Mouse (Mus musculus): ENCODE data around the gene Podxl.

Gene Podxl

DNA sequence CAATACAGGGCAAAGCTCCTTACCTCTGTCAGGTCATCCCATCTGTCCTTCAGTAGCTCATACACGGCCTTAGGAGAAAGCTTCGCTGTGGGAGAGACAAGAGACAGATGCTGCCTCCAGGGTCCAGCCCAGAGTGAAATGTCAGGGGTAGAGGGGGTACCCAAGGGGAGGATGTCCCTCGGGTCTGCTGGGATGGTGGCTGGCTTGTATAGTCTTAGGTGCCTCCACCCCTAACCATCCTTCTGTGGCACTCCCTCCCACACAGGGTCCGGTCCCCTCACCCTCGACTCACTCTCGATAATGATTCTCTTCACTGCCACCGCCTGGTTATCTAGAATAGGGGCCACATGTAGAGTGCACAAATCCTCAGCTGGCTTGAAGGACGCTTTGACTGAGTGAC lies 39.1 kb downstream of the Podxl start:
- DNase-seq (ENCODE audit: extremely low spot score, low read depth, low spot score), result no peak

DNA sequence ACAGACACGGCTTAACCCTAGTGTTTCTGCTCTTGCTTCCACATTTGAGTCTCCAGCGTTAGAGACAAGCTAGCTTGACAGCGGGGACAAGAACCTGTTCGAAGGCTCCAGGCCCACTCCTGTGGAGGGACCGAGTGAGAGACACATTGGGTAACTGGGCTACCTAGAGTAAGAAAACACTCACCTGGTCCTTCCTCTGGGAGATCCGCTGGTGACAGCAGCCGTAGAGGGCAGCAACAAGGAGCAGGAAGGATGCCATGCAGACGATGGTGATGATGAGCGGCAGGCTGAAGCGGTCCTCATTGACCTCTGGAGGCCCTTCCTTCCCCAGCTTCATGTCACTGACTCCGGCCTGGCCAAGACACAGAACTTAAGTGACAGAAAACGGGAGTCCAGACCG lies 39.7 kb downstream of the Podxl start:
- DNase-seq (ENCODE audit: extremely low spot score, low read depth, low spot score), result no peak

DNA sequence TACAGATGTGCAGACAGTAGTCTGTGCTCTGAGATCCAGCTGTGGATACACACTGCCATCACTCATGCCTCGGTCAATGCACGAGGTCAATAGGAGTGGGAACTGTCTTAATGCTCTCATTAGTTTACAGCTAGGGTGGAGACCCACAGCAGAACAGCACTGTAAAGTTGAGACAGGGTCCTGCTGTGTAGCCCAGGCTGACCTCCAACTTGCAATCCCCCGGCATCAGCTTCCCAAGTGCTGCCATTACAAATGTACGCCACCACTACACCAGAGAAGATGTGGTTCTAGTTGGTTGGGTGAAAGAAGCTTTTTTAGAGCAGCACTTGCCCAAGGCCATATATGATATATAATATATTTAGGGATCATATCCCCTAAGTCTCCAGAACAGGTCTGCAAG lies 40.1 kb downstream of the Podxl start:
- no peak for DNase-seq (ENCODE audit: extremely low spot score, low read depth, low spot score)

DNA sequence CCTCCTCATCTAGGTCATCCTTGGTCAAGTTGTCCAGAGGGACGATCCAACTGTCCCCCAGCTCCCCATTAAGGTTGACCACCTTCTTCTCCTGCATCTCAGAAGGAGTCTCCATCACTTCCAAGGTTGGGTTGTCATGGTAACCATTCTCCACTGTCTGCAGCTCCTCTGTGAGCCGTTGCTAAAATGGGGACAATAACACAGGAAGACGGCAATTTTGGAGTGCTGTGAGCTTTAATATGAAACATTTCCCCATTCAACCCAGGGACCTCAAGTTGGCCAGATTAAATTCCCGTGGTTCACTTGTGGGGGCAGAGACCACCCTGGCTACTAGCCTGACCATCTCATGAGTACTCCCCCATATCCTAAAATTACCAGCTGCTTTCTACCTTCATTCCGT lies 40.7 kb downstream of the Podxl start:
- no peak for DNase-seq (ENCODE audit: extremely low spot score, low read depth, low spot score)

DNA sequence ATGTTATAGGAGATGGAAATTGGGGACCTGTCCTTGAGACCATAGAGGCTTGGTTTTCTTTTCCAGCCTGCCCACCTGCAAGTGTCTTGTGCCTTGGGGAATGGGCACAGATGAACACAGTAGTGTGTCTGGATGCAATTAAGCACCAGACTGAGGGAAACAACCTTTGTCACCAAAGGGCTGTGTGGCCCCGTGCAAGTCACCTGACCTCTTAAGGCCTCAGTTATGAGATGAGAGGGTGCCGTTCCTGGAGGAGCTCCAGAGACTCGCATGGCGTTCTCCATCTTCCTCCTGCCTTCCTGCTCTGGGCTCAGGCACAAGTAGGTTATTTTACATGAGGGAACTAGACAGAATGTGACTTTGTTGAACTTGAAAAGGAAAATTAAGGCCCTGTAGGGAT lies 41.3 kb downstream of the Podxl start:
- DNase-seq (ENCODE audit: extremely low spot score, low read depth, low spot score), result no peak

DNA sequence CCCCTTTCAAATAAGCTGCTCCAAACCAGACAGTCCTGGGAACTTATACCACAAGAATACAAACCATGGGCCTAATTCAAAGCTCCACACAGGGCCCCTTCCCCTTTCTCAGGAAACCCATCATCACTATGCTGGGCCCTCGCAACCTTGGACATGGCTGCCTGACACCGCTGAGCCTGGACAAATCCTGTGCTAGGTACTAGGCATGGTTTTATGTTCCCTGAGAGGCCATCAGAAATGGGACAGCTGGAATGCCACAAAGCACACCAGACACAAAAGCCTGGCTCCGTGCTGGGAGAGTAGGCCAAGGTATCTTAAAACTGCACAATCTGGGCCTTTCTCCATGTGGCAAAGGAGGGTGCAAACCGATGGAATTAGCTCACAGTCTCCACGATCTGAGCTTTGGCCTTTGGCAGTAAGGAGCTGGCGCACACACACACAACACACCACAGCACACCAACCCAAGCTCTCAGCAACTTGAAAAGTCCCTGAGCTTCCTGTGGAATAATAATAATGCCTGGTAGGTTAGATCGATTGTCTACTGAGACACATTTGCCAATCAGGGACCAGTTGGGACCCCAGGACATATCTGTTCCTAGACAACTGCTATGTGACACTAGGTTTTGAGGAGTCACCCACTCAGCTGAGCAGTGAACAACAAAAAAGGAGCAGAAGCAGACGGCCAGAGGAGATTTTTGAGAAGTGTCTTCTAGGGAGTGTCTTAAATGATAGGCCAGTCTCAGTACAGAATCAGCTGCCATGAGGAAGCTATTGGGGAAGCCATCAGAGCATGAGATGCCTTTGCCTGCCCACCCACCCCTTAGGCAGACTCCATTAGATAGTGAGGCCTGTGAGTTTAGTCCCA lies 42.1 kb downstream of the Podxl start:
- no peak for DNase-seq (ENCODE audit: extremely low spot score, low read depth, low spot score)

DNA sequence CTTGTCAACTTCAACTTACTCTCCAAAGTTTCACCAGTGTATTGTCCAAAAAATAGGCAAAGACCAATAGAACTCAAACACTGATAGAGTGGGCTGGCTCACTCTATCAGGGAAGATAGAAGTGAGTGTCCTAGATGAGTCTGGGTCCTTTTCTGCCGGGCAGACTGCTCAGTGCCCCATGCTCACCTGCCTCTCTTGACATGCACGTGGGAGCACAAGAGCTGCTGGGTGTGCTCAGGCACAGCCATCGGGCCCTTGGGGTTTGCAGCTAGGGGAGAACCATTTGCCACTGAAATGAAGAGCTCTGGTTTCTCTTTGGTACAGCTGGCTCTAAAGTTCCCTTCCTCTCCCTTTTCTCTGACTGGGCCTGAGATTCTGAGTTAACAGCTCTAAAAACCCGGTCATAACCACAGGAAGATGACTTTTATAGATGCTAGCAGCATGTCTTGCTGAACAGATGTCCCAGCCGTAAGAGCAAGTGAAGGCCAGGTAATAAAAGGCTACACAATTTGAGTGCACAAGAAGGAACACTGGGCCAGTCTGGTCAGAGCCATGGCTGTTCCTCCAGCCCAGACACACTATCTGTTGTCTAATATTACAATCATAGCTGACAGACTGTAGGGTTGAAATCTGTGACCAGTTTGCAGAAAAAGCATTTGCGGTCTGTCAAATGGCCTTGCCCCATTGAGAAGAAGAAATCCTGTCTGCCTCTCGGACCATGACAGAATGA lies 43.1 kb downstream of the Podxl start:
- DNase-seq (ENCODE audit: extremely low spot score, low read depth, low spot score), result no peak

DNA sequence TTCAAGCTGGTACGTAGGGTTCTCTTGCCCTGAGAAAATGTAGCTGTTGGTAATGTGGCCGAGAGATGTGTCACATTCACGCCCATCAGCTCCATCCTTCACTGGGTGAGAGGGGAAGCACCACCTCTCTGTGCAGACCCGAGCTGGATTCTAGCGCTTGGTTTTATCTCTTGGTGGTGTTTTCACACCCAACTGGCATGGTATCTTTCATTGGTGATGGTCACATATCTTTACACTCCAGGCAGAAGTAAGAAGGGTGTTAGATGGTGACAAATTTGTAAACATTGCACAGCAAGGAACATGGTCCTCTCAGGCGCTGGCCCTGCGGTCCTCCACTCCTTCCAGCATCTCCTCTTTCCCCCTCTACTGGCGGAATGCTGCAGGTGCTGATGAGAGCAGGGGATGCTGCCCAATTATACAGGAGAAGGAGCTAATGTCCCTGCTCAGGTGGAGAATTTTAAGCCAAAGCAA lies 44.7 kb downstream of the Podxl start:
- no peak for DNase-seq (ENCODE audit: extremely low spot score, low read depth, low spot score)

DNA sequence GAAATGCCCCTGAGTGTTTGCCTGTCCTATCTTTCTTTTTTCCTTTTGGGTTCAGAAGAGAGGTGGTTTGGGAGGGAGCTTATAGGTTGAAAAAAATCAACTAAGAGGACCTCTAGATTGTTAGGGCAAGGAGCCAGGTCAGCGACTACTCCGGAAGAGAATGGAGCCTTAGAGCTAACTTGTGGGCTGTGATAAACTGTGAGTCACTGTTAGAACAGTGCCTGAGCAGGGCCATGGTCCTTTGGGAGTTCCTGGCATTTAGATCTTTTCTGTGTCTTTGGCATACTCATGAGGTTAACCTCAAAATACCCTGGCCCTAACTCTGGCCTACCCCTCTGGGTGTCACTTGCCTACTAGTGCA lies 45.5 kb downstream of the Podxl start:
- DNase-seq (ENCODE audit: extremely low spot score, low read depth, low spot score), result no peak

DNA sequence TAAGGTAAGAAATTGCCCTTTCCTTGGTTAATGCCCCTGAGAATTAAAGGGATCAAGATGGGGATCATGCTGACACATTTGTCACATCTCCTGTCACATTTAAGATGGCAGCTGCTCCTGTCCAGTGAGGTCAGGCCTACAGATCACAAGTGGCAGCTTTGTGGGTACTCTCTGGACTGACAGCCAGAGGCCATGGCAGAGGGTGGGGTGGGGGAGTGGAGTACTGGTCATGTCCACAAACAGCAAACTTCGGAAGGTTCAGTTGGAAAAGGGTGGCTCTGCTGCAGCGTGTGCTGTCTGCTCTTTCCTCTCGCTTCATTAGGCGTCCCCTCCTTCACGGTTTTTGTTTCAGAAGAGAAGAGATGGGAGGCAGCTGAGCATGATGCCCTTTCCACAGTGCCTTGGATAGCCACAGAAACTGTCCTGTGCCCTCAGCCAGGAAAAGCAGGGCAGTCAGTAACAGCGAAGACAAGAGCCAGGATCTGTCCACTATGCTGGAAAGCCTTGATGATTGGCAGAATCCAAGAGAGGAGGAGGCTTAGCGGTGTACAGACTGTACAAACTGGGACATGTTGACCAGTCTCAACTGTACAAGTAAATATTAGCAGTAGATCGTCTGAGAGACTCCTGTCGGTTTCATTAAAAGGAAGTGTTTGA lies 46.0 kb downstream of the Podxl start:
- DNase-seq (ENCODE audit: extremely low spot score, low read depth, low spot score), result no peak

DNA sequence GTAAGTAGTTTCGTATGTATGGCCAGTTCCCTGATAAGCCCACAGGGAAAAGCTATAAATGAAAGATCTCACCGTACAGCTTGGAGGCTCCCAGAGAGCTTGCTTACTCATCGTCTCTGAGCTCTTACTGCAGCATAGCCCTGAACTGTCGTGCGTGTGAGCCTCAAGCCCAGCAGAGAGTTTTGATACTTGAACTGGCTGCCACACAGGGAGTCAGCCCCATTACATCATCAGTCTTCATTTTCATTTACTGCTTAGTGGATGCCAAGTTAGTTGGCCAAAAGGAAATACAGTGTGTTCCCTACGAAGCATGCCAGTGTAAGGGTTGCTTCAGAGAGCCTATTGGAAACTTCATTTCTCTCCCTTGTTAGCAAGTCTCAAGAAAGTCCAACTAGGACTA lies 50.1 kb downstream of the Podxl start:
- no peak for DNase-seq (ENCODE audit: extremely low spot score, low read depth, low spot score)

DNA sequence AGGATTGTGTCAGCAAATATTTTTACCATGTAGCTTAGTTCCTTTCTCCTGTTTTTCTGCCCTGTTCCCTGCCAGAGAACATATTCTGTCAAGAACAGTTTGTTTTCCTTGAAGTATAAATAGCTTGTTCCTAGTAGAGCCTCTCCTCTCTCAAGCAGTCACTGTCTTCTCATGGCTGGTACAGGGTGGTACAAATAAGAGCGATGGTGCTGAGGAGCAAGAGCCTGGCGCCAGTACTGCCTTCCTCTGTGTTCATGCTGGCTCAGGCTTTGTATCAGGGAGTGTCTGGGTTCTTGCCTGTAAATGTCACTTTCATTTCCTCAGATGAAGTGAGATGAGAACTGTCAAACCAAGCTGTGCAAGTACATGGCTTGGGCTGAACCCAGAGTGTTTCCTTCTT lies 61.2 kb downstream of the Podxl start:
- DNase-seq (ENCODE audit: extremely low spot score, low read depth, low spot score), result no peak

DNA sequence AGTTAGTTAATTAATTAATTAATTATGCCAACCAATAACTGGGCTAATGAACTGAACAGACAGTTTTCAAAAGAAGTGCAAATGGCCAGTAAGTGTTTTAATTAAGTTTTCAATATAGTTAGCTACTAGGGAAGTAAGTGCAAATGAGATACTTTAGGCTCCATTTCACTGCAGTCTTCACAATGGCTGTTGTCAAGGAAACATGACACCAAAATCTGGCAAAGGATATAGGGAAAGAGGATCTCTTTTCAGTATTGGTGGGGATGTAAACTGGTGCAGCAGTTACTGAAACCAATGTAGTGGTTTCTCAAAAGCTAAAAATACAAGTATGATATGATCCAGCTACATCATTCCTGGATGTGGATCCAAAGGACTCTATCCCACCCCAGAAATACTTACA lies 63.1 kb downstream of the Podxl start:
- DNase-seq (ENCODE audit: extremely low spot score, low read depth, low spot score), result no peak

DNA sequence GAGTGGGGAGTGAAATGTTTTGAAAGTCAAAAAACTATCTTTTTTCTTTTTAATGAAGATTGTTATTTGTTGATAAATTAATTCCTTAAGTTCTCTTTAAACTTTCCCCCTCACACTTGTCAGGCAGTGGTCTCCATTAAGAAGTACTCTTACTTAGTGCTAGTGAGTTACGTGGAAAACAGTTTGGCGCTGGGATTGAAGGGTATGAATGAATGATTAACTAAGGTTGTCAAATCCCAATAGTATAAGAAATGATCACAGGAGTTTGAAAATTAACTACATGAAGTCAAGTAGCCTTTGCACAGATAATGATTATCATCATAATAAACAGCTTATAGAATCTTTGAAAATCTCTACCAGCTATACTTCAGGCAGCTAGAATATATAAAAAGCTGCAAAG lies 63.5 kb downstream of the Podxl start:
- DNase-seq (ENCODE audit: extremely low spot score, low read depth, low spot score), result no peak

DNA sequence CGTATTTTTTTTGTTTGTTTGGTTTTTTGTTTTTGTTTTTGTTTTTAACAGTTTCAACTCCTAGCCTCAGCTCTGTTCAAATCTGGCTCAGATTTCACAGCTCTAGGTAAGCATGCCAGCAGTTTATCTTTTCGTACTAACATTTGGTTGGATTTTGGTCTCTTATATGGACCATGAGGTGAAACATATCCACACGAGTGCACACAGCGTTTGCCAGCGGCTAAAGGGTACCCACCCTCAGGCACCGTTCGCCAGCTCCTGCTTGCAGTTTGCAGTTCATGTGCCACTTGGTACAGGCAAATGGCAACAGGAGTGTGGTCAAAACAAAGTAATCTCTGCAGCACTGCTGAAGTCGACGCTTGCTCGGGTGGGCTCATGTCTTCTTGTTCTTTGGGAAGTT lies 63.9 kb downstream of the Podxl start:
- no peak for DNase-seq (ENCODE audit: extremely low spot score, low read depth, low spot score)

DNA sequence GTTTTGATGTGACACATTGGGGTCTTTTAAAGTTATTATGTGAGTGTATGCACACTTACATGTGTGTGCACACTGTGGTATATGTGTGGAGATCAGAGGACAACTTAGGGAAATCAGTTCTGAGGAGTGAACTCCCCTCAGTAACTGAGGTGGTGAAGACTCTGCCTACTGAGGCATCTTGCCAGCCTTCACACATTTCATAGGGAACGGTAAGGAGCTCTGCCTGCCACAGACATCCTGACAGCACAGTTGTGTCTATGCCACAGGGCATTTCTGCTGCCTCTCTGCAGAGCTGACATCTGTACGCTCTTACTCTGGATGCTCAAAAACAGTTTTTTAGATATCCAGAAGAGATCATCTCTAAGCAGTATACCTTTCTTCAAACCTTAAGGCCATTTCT lies 67.6 kb downstream of the Podxl start:
- DNase-seq (ENCODE audit: extremely low spot score, low read depth, low spot score), result no peak

DNA sequence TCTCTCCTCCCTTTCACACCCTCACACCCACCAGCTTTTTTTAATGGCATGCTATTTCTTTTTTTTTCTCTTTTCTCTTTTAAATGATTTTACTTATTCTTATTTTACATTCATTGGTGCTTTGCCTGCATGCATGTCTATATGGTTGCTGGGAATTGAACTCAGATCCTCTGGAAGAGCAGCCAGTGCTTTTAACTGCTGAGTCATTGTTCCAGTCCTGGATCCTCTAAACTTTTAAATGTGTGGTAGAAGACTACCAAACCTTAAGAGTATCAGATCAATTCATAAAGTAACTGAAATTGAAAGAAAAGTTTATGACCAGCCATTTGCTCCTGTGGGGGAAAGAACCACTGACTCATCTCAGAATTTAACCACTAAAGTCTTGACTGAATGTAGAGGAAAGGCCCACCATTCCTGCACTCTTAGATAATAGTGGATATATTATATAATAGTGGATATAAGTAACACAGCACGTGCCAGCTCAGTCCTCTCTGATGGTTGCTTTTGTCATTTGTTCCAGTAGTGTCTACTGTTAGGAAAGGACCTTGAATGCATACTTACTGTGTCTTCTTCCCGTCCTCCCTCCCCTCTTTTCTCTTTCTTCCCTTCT lies 68.6 kb downstream of the Podxl start:
- DNase-seq (ENCODE audit: extremely low spot score, low read depth, low spot score), result no peak

DNA sequence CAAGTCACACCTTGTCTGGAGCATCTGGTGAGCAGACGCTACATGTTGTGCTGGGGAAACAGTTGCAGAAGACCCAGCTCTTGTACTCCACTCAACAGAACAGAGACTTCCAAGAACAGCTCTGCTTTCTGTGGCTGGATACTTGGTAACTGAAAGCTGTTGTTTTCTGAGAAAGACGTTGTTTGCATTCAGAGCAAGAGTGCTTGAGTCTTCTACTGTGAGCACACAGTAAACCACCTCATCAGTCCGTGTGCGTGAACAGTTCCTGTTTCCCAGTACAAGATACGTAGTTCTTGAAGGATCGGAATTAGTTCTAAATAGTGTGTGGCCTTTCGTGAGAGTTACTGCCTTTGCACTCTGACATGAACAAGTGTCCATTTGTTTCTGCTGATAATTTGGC lies 73.8 kb downstream of the Podxl start:
- no peak for DNase-seq (ENCODE audit: extremely low spot score, low read depth, low spot score)

DNA sequence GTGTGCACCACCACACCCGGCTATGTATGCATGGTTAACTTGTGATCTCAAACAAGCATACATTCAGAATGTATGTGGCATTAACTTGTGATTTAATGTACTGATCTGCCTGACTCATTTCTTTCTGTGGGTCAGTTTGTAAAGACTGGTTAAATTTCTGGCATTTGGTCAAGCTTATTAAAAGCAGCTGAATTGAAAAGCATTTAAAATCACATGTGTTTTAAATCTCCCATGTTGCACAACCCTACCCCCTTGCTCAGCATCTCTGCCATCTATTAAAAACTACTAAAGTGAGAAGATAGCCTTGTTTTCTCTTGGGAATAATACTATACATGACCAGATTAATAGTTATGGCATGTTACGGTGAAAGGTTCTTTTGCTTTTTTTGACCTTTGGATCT lies 77.2 kb downstream of the Podxl start:
- no peak for DNase-seq (ENCODE audit: extremely low spot score, low read depth, low spot score)

DNA sequence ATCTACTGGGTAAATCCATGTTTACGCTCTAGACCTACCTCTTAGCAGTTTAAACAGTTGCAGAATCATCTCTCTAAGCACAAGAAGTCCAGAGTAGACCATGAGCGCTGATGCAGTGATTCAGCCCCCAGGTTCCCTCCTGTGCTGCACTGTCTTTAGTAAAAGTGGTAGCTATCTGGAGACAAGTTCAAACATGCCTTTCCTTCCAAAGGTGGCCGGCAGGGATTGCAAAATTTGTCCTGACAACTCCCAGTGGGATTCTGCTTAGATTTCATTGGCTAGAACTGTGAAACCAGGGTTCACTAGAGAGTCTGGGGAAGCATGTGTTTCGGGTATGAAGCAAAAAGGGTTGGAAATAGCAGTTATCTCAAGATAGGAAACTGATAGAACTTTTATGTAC lies 83.8 kb downstream of the Podxl start:
- DNase-seq (ENCODE audit: extremely low spot score, low read depth, low spot score), result no peak

DNA sequence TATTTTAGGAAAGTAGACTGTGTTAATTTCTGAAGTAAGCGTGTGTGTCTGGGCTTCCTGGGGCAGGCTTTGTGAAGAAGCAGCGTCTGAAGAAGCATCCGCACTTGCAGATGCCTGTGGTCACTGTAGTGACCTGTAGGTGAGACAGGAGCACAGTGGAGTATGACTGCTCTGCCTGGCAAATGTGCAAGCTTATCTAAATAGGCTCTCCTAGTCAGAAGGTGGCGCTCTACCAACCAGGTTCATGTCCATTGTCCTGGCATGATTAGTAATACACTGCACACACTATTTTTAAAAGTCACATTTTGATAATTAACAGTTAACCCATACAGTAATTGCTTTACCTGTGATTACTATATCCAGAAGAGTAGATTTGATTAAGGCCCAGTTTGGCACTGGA lies 85.6 kb downstream of the Podxl start:
- no peak for DNase-seq (ENCODE audit: extremely low spot score, low read depth, low spot score)
